Mouse (Mus musculus): ENCODE data around the gene Sptbn1.

- TF ChIP-seq CTCF (IDR thresholded peaks at IDR 0.05; ENCODE audit: insufficient read depth, low read length) (no peak), POLR2A (IDR thresholded peaks at IDR 0.05; ENCODE audit: borderline replicate concordance, extremely low read depth, low read depth, low read length) (no peak)
These were observed 136.3 kb downstream of the Sptbn1 start for GRCm38 (mm10) chr11:30131640-30132039.

All from lung, adult 2 months (tissue).